Mouse (Mus musculus) heart, embryonic 11.5 days (tissue): ENCODE data around the gene Zic1. TPM values are rescaled to one million over a fixed set of nuclear protein-coding genes. Genes with fewer than 3 reads are reported as not detected.

ENCODE experiments used
- ATAC-seq: fragments of 200-750 bp; cut with Nextera tagmentation; replicated peaks from 2 replicates; pipeline ENCODE4 v1.8.0; 2017; ENCODE audit warnings: moderate library complexity; ENCODE audit not compliant: insufficient number of reproducible peaks, low FRiP score, low TSS enrichment
- H3K27ac ChIP-seq: fragments of 300-500 bp; sonication (generic); 2 replicates; pipeline ENCODE4 v1.5.1; 2014; ENCODE audit warnings: mild to moderate bottlenecking, low read depth, low read length
- H3K27me3 ChIP-seq: fragments of 300-500 bp; sonication (generic); 2 replicates; pipeline ENCODE4 v1.6.1; 2014; ENCODE audit warnings: mild to moderate bottlenecking, low read length, mixed read lengths; ENCODE audit not compliant: control insufficient read depth, insufficient read depth
- H3K36me3 ChIP-seq: fragments of 300-500 bp; sonication (generic); 2 replicates; pipeline ENCODE4 v1.6.1; 2014; ENCODE audit warnings: mild to moderate bottlenecking, low read length, moderate library complexity, mixed read lengths; ENCODE audit not compliant: control insufficient read depth, insufficient read depth
- H3K4me1 ChIP-seq: fragments of 300-500 bp; sonication (generic); 2 replicates; pipeline ENCODE4 v1.6.1; 2014; ENCODE audit warnings: low read length; ENCODE audit not compliant: control insufficient read depth, insufficient read depth
- H3K4me2 ChIP-seq: fragments of 300-500 bp; sonication (generic); 2 replicates; pipeline ENCODE4 v1.6.1; 2014; ENCODE audit warnings: mild to moderate bottlenecking, moderate library complexity
- H3K4me3 ChIP-seq: fragments of 300-500 bp; sonication (generic); 2 replicates; pipeline ENCODE4 v1.5.1; 2014; ENCODE audit warnings: low read depth, low read length
- H3K9ac ChIP-seq: fragments of 300-500 bp; sonication (generic); 2 replicates; pipeline ENCODE4 v1.6.1; 2014; ENCODE audit warnings: mild to moderate bottlenecking, low read depth, low read length, moderate library complexity
- H3K9me3 ChIP-seq: fragments of 300-500 bp; sonication (generic); replicated peaks from 2 replicates; pipeline ENCODE4 v1.6.1; 2016; ENCODE audit warnings: low read length; ENCODE audit not compliant: control insufficient read depth
- WGBS: fragments of 180-500 bp; shearing (Covaris S2); extraction: QIAGEN DNeasy Blood & Tissue Kit; methylation state at CpG from one replicate; pipeline ENCODE4 v1.1.7; 2014; ENCODE audit not compliant: insufficient replicate concordance; 5-methylcytosine and 5-hydroxymethylcytosine counted together
- polyA plus RNA-seq: library from polyadenylated mRNA; unstranded; fragments of >200 nt; fragmentation: Nextera tagmentation; extraction: Ambion mirVana; gene quantifications from 2 replicates; pipeline ENCODE4 v1.2.1, GENCODE M21; 2014

The Zic1 gene
- polyA plus RNA-seq, 1 experiment from 2014 or later: 0.07 TPM

DNA sequence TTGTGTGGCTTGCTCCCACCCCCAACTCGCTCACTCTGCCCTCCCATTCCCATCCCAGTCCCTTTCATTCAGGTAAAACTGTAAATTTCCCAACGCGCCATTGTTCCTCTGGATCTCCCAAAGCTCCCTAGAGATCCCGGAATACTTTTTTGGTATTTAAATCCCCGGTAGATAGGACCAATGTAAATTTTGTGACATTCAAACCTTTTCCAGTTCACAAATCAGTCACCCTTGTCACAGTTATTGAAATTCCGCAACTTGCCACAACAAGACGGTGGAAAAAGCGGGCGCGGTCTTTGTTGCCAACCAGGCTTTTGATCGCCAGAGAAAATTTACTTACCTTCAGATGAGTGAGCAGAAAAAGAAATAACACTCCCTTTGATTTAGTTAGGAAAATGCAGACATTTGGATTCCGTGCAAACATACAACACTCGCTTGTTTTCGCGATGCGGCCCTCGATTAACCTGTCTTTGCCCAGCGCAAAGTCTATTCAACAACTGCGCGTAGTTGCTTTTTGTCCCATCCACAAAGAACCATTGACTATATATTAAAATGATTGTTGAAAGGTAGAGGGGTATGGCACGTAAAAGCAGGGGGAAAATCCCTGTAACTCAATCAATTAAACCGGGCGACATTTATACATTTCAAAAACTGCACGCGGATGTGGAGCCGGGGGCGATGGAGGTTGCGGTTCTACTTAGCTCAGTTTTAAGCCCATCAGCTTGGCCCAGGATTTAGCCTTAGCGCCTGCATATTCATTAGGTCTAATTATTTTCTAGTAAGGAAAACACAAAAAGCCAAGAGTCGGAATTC, 1.6 kb upstream of the Zic1 start:
- no peak for ATAC-seq
- H3K4me3 ChIP-seq: no peak overlapping the region
- H3K9me3 ChIP-seq: no peaks in the 10 kb centered on the region
- WGBS: 1% methylated on average over 30 of the region's 30 CpGs
- H3K27ac ChIP-seq: no peak overlapping the region
- peaks cover 1% of the 10 kb centered on the region; the same call in 1 of the 2 replicates for H3K4me1 ChIP-seq
- H3K4me2 ChIP-seq: no peak overlapping the region
- H3K27me3 ChIP-seq: peaks cover 85% of the 10 kb centered on the region
- H3K36me3 ChIP-seq: no peaks in the 10 kb centered on the region
- no peak overlapping the region for H3K9ac ChIP-seq

- no peak overlapping the region for H3K27ac ChIP-seq
- WGBS: under 1% methylated on average over 17 of the region's 18 CpGs
- H3K4me3 ChIP-seq: no peak overlapping the region
- H3K4me2 ChIP-seq: no peak overlapping the region
- no peak overlapping the region for H3K9ac ChIP-seq
- H3K27me3 ChIP-seq: peaks cover 85% of the 10 kb centered on the region
- no peaks in the 10 kb centered on the region for H3K36me3 ChIP-seq
- no peaks in the 10 kb centered on the region for H3K9me3 ChIP-seq
- no peak for ATAC-seq
- H3K4me1 ChIP-seq: peaks cover 3% of the 10 kb centered on the region; the same call in 1 of the 2 replicates
Measured at GRCm38 (mm10) chr9:91366226-91366998, 802 bp upstream of the Zic1 start.

DNA sequence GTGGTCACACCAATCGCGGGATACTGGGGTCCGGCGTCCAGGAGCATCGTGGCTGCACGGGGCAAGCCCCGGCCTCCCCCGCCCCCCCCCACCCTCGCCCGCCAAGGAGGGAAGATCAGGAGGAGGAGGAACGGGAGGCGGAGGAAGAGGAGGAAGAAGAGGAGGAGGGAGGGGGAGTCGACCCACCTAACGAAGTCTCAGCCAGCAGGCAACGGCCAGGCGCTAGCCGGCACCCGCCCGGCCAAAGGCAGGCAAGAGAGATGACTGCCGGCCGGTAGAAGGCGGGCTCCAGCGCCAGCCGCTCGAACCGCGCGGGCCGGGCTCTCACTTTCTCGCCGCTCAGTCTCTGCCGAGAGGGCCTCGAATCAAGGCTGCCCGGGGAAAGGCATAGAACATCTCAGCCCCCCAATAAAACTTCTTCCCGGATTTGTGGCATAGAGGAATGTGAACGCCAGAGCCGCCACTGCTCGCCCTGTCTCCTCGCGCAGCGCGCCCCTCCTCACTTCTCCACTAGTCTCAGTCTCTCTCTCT, 574 bp downstream of the Zic1 start:
- Histone ChIP-seq H3K4me3 (peak overlapping the region; percentile 32), H3K4me2 (peak overlapping the region; percentile 55), H3K36me3 (no peaks in the 10 kb centered on the region), H3K9me3 (no peaks in the 10 kb centered on the region), H3K4me1 (peaks cover 3% of the 10 kb centered on the region; the same call in 1 of the 2 replicates), H3K27ac (no peak overlapping the region), H3K9ac (no peak overlapping the region), H3K27me3 (peaks cover 82% of the 10 kb centered on the region)
- under 1% methylated on average over 27 of the region's 42 CpGs for WGBS
- ATAC-seq: peak; percentile 75; the same call in 1 of the 2 replicates

DNA sequence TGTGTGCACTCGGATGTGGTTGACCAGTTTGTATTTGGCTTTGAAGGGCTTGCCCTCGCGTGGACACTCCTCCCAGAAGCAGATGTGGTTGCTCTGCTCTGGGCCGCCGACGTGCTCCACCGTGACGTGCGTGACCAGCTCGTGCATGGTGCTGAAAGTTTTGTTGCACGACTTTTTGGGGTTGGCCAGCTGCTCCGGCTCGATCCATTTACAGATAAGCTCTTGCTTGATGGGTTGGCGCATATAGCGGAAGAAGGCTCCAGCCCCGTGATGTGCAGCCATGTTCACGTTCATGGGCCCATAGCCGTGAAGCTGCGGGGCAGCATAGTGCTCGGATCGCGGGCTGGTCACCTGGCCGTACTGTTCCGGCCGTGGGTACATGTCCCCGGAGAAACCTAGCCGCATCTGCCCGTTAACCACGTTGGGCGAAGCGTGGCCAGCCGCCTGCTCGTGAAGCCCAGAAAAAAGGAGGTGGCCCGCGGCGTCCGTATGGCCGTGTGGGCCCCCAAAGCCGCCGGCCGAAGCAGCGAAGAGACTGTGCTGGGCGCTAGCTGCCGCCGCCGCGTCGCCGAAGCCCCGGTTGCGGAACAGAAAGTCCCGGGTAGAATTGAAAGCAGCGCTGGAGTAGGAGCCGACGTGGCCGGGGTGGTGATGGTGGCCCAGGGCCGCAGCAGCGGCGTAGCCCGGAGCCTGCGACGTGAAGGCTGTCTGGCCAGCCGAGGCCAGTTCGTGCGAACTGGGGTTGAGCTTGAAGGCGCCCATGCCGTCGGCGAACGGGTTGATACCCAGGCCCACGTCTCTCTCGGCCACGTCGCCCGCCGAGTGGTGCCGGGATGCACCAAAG, 1.3 kb downstream of the Zic1 start:
- Histone ChIP-seq H3K4me2 (peak overlapping the region; percentile 55), H3K9me3 (no peaks in the 10 kb centered on the region), H3K27ac (no peak overlapping the region), H3K4me1 (peaks cover 3% of the 10 kb centered on the region; the same call in 1 of the 2 replicates), H3K36me3 (no peaks in the 10 kb centered on the region), H3K4me3 (peak overlapping the region; percentile 32), H3K9ac (no peak overlapping the region), H3K27me3 (peaks cover 79% of the 10 kb centered on the region)
- peak; percentile 39; the same call in 1 of the 2 replicates for ATAC-seq
- under 1% methylated on average over 77 of the region's 77 CpGs for WGBS

GRCm38 (mm10) chr9:91363814-91364126, 1.8 kb downstream of the Zic1 start:
- H3K4me2 ChIP-seq: no peak overlapping the region
- H3K27me3 ChIP-seq: peaks cover 78% of the 10 kb centered on the region
- ATAC-seq: no peak
- H3K9ac ChIP-seq: no peak overlapping the region
- peaks cover 3% of the 10 kb centered on the region; the same call in 1 of the 2 replicates for H3K4me1 ChIP-seq
- no peak overlapping the region for H3K4me3 ChIP-seq
- no peaks in the 10 kb centered on the region for H3K9me3 ChIP-seq
- H3K27ac ChIP-seq: no peak overlapping the region
- H3K36me3 ChIP-seq: no peaks in the 10 kb centered on the region
- WGBS: 0% methylated on average over 7 of the region's 7 CpGs

DNA sequence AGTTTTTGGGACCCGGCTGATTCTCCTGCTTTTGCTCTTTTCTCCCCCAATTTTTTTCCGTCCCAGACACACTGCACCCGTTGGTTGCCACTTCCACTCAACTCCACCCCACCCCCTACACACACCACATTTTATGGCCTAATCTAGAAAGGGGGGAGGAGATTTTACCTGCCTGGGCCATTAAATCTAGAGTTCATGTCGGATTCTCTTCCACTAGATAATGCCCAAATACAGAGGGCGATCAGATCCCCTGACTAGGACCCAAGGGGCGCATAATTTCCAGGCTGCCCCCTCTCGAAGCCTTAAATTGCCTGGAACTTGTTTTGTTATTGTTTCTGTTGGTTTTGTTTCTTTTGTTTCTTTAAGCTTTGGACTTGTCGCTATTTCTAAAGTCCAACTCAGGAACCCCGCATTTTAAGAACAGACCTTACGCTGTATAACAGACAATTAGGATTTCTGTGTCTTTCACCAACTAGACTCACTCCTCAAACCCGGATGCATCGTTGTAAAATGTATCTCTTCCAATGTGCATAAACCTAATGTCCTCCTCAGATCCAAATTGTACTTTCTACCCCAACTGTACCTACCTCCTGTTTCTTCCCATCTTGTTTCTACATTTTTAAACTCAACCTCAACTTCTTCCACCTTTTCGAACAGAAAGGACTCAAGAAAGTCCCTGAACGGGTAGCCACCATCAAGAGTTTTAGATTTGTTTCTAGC, 2.4 kb downstream of the Zic1 start:
- H3K27ac ChIP-seq: no peak overlapping the region
- H3K27me3 ChIP-seq: peaks cover 74% of the 10 kb centered on the region
- WGBS: 4% methylated on average over 14 of the region's 14 CpGs
- peaks cover 3% of the 10 kb centered on the region; the same call in 1 of the 2 replicates for H3K4me1 ChIP-seq
- H3K4me3 ChIP-seq: no peak overlapping the region
- H3K9ac ChIP-seq: no peak overlapping the region
- no peak for ATAC-seq
- H3K4me2 ChIP-seq: no peak overlapping the region
- no peaks in the 10 kb centered on the region for H3K9me3 ChIP-seq
- no peaks in the 10 kb centered on the region for H3K36me3 ChIP-seq

DNA sequence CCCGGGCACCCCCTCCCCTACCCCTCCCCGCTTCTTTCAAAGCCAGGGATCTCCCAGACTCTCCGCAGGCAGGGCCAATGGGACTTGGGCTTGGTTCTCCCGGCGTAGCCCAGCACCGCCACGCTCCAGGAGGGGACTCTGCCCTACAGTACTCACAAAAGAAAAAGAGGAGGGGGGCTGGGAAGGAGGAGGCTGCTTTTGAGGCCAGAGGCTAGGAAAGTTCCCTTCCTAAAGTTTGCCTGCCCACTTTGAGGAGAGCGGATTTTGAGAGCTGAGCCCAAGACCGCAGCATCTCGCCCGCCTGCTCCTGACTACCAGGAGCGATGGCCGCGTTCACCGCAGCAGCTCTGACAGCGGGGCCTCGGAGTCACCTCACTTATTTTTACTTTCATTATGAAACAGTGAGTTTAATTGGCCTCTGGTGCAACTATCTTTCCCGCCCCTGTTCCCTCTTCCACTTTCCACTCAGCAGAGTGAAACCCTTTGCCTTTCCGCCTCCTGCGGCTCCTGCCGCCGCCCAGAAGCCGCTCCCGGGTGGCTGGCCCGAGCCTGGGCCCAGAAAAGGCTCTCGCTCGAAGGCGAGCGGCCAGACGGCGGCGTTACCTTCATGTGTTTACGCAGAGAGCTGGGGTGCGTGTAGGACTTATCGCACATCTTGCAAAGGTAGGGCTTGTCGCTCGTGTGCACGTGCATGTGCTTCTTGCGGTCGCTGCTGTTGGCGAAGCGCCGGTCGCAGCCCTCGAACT, 3.6 kb downstream of the Zic1 start, which contains the start of gene Zic4:
Gene Zic4 (plus strand): TSS at position 558 of the 746 bp plus-strand sequence.
- 0 out of 2 replicates have a peak, but pooled peaks have one; percentile 24 for ATAC-seq

More for the DNA sequence above, 3.6 kb downstream of the Zic1 start, which contains the start of gene Zic4:
- under 1% methylated on average over 44 of the region's 45 CpGs for WGBS
- peaks cover 75% of the 10 kb centered on the region for H3K27me3 ChIP-seq
- peaks cover 3% of the 10 kb centered on the region; the same call in 1 of the 2 replicates for H3K4me1 ChIP-seq
- H3K4me2 ChIP-seq: peak within 1 kb of the TSS; percentile 57
- no peaks in the 10 kb centered on the region for H3K36me3 ChIP-seq
- peak within 1 kb of the TSS; percentile 41 for H3K4me3 ChIP-seq
- no peaks in the 10 kb centered on the region for H3K9me3 ChIP-seq
- H3K27ac ChIP-seq: no peak within 1 kb of the TSS
- H3K9ac ChIP-seq: no peak within 1 kb of the TSS
